Mouse (Mus musculus) megakaryocyte-erythroid progenitor cell, adult 5-6 weeks (primary cell): ENCODE results near the gene Gpc2. TPM values are rescaled to one million over a fixed set of nuclear protein-coding genes. Genes with fewer than 3 reads are reported as not detected.

Experiments used
- ATAC-seq: replicated peaks from 2 replicates; pipeline ENCODE4 v1.8.0; 2016; ENCODE audit warnings: mild to moderate bottlenecking, inconsistent platforms; ENCODE audit not compliant: severe bottlenecking, poor library complexity, low FRiP score, low TSS enrichment
- total RNA-seq, 2 experiments: library from RNA; stranded (forward) in 1 of 2; stranded (reverse) in 1 of 2; fragments of 200-1000, 215-1000 nt in 1 of 2; fragments of >200 nt in 1 of 2; fragmentation: Nextera tagmentation in 1 of 2; gene quantifications; 2 replicates each; pipeline ENCODE4 v1.2.3; 2014 to 2017

Gpc2 gene
- total RNA-seq, 2 experiments from 2014 or later, result 0.89 to 15.0 TPM

GRCm38 (mm10) chr5:138263260-138264206 lies 16.3 kb downstream of the Gpc2 start, which contains the start of gene BC037034:
BC037034 (minus strand) TSS chr5:138264033.
- ATAC-seq, result peak; percentile 70

- 0 out of 2 replicates have a peak, but pooled peaks have one; percentile 10 for ATAC-seq
These were observed 17.1 kb downstream of the Gpc2 start for GRCm38 (mm10) chr5:138262582-138263240.

GRCm38 (mm10) chr5:138262001-138262400 lies 17.8 kb downstream of the Gpc2 start:
- ATAC-seq, result no peak

- ATAC-seq, result peak; percentile 55
These were observed 19.0 kb downstream of the Gpc2 start for GRCm38 (mm10) chr5:138260834-138261233.

- no peak for ATAC-seq
These were observed 19.8 kb downstream of the Gpc2 start for GRCm38 (mm10) chr5:138260051-138260450.

- no peak for ATAC-seq
These were observed 20.8 kb downstream of the Gpc2 start for GRCm38 (mm10) chr5:138258993-138259392.

- no peak for ATAC-seq
These were observed 21.3 kb downstream of the Gpc2 start for GRCm38 (mm10) chr5:138258542-138258941.

GRCm38 (mm10) chr5:138258078-138258477 lies 21.7 kb downstream of the Gpc2 start:
- ATAC-seq, result no peak

GRCm38 (mm10) chr5:138257585-138257978 lies 22.2 kb downstream of the Gpc2 start:
- no peak for ATAC-seq

- no peak for ATAC-seq
These were observed 22.7 kb downstream of the Gpc2 start for GRCm38 (mm10) chr5:138256966-138257584.

- no peak for ATAC-seq
These were observed 23.7 kb downstream of the Gpc2 start for GRCm38 (mm10) chr5:138256094-138256467.

GRCm38 (mm10) chr5:138255353-138256093 lies 24.3 kb downstream of the Gpc2 start, which contains the start of gene Lamtor4:
Lamtor4 (plus strand) TSS chr5:138255482.
- ATAC-seq, result peak; percentile 96

- no peak for ATAC-seq
These were observed 26.7 kb downstream of the Gpc2 start for GRCm38 (mm10) chr5:138253061-138253460.

- ATAC-seq, result no peak
These were observed 28.7 kb downstream of the Gpc2 start for GRCm38 (mm10) chr5:138251144-138251543.

GRCm38 (mm10) chr5:138241511-138241910 lies 38.3 kb downstream of the Gpc2 start:
- ATAC-seq, result no peak

GRCm38 (mm10) chr5:138234224-138234623 lies 45.6 kb downstream of the Gpc2 start:
- no peak for ATAC-seq

GRCm38 (mm10) chr5:138233778-138234177 lies 46.0 kb downstream of the Gpc2 start:
- no peak for ATAC-seq

GRCm38 (mm10) chr5:138229511-138229910 lies 50.3 kb downstream of the Gpc2 start:
- ATAC-seq, result no peak

GRCm38 (mm10) chr5:138228026-138228425 lies 51.8 kb downstream of the Gpc2 start:
- ATAC-seq, result peak; percentile 64
